Mouse (Mus musculus) cerebellum, adult 2 months (tissue): ENCODE data around the gene Tmem108. TPM values are rescaled to one million over a fixed set of nuclear protein-coding genes. Genes with fewer than 3 reads are reported as not detected.

Source experiments
- DNase-seq, 2 experiments: peaks; one replicate each; pipeline ENCODE4 v3.0.0; 2021
- H3K27ac ChIP-seq: fragments of 200-500 bp; 2 replicates; pipeline ENCODE4 v1.5.1; 2012; ENCODE audit warnings: low read length, control low read depth, inconsistent platforms; ENCODE audit not compliant: insufficient read depth
- H3K27me3 ChIP-seq: fragments of 200-500 bp; 2 replicates; pipeline ENCODE4 v1.6.1; 2012; ENCODE audit warnings: inconsistent platforms, mild to moderate bottlenecking, low read length, moderate library complexity; ENCODE audit not compliant: control insufficient read depth, insufficient read depth
- H3K4me1 ChIP-seq: fragments of 200-500 bp; 2 replicates; pipeline ENCODE4 v1.6.1; 2011; ENCODE audit warnings: low read length; ENCODE audit not compliant: control insufficient read depth, insufficient read depth
- H3K4me3 ChIP-seq: fragments of 200-500 bp; replicated peaks from 2 replicates; pipeline ENCODE3; 2011; ENCODE audit warnings: mild to moderate bottlenecking, low read depth, low read length, control low read depth; ENCODE audit not compliant: insufficient read depth
- CTCF ChIP-seq: fragments of 200-500 bp; IDR thresholded peaks from 2 replicates; pipeline ENCODE4 v1.5.1; 2011; ENCODE audit warnings: low read depth, mild to moderate bottlenecking, control low read depth, low read length, moderate library complexity, borderline replicate concordance; ENCODE audit not compliant: insufficient read depth
- POLR2A ChIP-seq: fragments of 200-500 bp; IDR thresholded peaks from 2 replicates; pipeline ENCODE4 v1.6.1; 2011; ENCODE audit warnings: low read length, control low read depth, borderline replicate concordance; ENCODE audit not compliant: insufficient read depth
- WGBS: fragments of 180-500 bp; shearing (Covaris S2); methylation state at CpG from one replicate; pipeline ENCODE4 v1.1.7; 2018; 5-methylcytosine and 5-hydroxymethylcytosine counted together
- polyA plus RNA-seq: library from polyadenylated mRNA; depleted of rRNA; stranded (reverse); fragments of >200 nt; gene quantifications from 2 replicates; pipeline ENCODE4 v1.2.3, GENCODE M21; 2012

The Tmem108 gene
- polyA plus RNA-seq, 1 experiment = 32.3 TPM

DNA sequence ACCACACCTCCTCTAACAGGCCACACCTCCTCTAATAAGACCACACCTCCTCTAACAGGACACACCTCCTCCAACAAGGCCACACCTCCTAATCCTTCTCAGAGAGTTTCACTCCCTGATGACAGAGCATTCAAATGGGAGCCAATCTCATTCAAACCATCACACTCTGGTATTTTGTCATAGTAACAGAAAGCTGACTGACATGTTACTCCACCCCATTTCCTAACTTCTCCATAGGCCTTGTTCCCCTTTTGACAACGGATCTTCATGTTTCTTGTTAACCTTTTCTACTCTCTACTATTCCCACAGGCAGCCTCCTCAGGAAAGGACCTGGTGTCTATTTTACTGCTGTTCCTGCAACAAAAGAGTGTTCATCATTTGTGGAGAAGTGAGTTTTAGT is 199.6 kb downstream of the Tmem108 start:
- WGBS = 95% methylated on average over 1 of the region's 1 CpGs
- H3K4me1 ChIP-seq = peaks cover 35% of the 10 kb centered on the region
- DNase-seq = no peak
- H3K27me3 ChIP-seq = no peaks in the 10 kb centered on the region
- no peak overlapping the region for H3K27ac ChIP-seq
- TF ChIP-seq CTCF = no peak
- no peak for TF ChIP-seq POLR2A
- H3K4me3 ChIP-seq = no peak overlapping the region

DNA sequence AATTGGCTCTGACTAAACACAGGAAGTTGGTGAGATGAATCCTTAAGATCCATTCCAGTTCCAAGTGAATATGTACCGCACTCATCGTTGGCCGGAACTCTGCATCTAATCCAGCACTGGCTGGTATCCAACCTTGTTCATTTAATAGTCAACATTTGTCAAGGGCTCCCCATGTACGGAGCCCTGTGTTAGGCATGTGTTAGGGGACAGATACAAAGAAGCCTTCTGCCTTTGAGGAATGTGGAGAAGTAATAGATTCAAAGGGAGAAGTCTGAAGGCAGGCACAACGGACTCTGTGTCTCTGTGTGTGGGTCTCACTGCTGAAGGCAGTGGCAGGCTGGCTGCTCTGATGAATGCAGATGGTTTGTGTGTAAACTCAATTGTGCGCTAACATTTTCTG is 202.9 kb downstream of the Tmem108 start:
- Histone ChIP-seq H3K4me3 (no peak overlapping the region), H3K27me3 (no peaks in the 10 kb centered on the region), H3K27ac (peak overlapping the region; percentile 88), H3K4me1 (peaks cover 29% of the 10 kb centered on the region)
- 22% methylated on average over 6 of the region's 6 CpGs for WGBS
- DNase-seq = peak in 1 of 2 experiments; percentile 63
- TF ChIP-seq CTCF = no peak
- no peak for TF ChIP-seq POLR2A

DNA sequence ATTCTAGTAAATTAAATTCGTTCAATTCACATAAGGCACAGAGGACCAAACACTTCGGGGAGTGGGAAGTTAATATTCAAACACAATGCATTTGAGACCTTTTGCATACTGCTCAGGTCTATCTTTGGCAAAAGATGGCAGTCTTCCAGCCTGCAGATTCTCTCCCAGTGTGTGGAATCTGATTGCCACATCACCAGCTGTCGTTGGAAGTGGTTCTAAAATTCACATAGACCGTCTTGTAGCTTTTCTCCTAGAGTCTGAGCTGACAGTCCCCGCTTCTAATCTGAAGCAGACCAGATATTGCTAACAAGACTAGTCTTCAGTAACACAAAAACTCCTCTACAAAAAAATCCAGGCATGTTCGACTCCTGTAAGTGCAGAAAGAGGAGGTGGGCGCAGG is 203.4 kb downstream of the Tmem108 start:
- Histone ChIP-seq H3K4me1 (peaks cover 31% of the 10 kb centered on the region), H3K27ac (peak overlapping the region; percentile 88)

DNA sequence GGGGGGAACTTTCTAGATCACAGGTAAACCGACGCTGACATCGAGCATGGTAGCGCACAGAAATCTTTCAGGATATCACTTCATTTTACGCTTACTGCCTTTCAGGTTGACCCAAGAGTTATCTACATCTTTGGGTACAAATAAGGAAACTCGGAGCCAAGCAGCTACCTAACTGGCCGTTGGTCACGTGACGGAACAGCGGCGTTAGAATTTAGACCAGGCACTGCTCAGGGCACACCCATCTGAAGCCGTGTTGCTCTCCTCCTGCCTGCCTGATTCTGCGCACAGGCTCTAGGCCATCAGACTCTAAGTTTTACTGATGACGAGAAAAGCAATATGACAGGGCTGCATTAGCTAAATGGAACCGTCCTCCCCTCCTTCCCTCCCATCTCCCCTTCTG is 204.6 kb downstream of the Tmem108 start:
- Histone ChIP-seq H3K27me3 (no peaks in the 10 kb centered on the region), H3K27ac (0 out of 2 replicates have a peak overlapping the region, but pooled peaks have one; percentile 67), H3K4me3 (no peak overlapping the region), H3K4me1 (peaks cover 42% of the 10 kb centered on the region)
- WGBS = 90% methylated on average over 15 of the region's 15 CpGs
- DNase-seq = no peak
- TF ChIP-seq POLR2A = no peak
- no peak for TF ChIP-seq CTCF

More for the DNA sequence above, 203.4 kb downstream of the Tmem108 start:
- 23% methylated on average over 7 of the region's 7 CpGs for WGBS
- TF ChIP-seq CTCF (no peak), POLR2A (no peak)
- no peak overlapping the region for H3K4me3 ChIP-seq
- no peaks in the 10 kb centered on the region for H3K27me3 ChIP-seq
- DNase-seq = peak in 1 of 2 experiments; percentile 76

DNA sequence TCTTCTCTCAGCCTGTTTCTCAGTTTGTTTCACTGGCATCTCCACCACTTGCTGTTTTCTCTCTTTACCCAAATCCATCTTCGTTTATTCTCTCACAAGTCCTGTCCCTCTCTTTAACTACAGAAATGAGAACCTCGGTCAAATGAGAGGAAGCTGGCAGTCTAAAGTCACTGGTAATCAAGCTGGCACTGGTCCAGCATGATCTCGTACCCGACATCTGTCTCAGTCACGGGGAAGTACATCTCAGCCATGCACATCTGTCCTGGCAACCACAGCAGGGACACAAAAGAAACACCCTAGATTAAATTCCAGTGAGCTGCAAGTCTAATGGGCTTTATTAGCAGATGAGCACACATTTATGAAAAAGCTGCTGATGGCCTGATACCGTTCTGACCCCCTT is 206.3 kb downstream of the Tmem108 start:
- Histone ChIP-seq H3K4me1 (peaks cover 59% of the 10 kb centered on the region), H3K27me3 (no peaks in the 10 kb centered on the region), H3K27ac (peak overlapping the region; percentile 51), H3K4me3 (no peak overlapping the region)
- 32% methylated on average over 6 of the region's 6 CpGs for WGBS
- DNase-seq = no peak
- TF ChIP-seq CTCF (no peak), POLR2A (no peak)

DNA sequence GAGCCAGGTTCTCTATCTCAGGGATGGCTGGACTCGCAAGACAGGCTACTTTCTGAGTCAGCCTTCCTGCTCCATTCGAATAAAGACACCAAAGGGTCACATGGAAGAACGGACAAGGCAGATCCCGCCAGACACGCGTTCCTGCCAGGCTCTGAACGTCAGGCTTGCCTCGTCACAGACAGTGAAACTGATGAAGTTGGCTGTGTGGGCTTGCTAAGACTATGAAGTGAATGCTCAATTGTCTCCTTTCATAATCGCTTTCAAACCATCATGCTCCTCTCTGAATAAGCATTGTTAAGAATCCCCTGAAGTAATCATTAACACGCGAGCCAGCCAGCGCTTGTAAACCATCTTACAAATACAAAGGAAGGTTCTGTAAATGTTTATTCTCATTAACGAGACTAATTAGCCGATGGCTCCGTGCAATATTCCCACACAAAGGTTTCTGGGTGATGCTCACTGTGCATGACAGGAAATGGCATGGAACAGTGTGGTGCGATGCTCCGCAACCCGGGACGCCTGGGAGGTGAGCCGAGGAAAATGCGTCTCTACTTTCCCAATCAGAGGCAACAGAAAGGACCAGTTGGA is 210.9 kb downstream of the Tmem108 start:
- Histone ChIP-seq H3K4me3 (no peak overlapping the region), H3K27me3 (no peaks in the 10 kb centered on the region), H3K27ac (peak overlapping the region; percentile 91), H3K4me1 (peaks cover 63% of the 10 kb centered on the region)
- DNase-seq = peak in 1 of 2 experiments; percentile 59
- TF ChIP-seq CTCF (no peak), POLR2A (no peak)
- 16% methylated on average over 21 of the region's 21 CpGs for WGBS

DNA sequence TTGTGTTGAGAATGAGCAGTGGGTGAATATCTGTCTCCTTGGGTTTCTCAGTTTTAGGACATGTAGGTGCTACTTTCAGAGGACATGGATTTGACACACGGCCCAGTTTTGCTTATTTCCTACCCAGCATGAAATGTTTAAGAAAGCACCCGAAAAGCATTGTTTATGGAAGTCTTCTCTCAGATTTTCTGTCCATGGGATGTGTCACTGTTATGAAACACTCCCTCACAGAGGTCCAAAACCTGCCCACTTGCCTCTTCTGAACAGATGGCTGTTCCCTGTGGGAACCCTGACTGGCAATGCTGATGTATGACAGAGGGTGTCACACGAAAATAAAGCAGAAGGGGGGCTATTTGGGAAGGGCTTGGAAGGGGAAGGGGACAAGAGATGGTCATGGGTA is 212.5 kb downstream of the Tmem108 start:
- Histone ChIP-seq H3K27ac (peak overlapping the region; percentile 90; the same call in 1 of the 2 replicates), H3K4me3 (no peak overlapping the region), H3K27me3 (no peaks in the 10 kb centered on the region), H3K4me1 (peaks cover 65% of the 10 kb centered on the region)
- 8% methylated on average over 3 of the region's 3 CpGs for WGBS
- TF ChIP-seq POLR2A = peak; percentile 26; the same call in 1 of the 2 replicates
- TF ChIP-seq CTCF = no peak
- DNase-seq = peak; percentile 82 to 95

DNA sequence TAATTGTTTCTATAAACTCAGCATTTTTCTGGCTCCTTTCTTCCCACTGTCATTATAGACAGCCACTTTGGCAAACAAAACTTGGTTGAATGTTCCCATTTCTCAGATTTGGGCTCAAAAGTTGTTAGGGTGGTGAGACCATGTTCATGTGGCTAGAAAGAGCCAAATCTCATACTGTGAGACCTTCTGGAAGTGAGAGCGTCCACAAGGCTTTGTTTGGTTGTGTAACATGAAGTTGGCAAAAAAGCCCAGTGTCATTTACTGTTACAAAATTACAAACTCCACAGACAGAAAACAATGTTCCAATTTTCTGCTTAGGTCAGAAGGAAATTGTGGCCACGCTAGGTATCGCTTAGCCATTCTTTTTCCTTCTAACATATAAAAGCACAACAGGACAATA is 213.0 kb downstream of the Tmem108 start:
- peak in 1 of 2 experiments; percentile 92 for DNase-seq
- Histone ChIP-seq H3K4me1 (peaks cover 69% of the 10 kb centered on the region), H3K27me3 (no peaks in the 10 kb centered on the region), H3K27ac (peak overlapping the region; percentile 90; the same call in 1 of the 2 replicates), H3K4me3 (no peak overlapping the region)
- no peak for TF ChIP-seq POLR2A
- TF ChIP-seq CTCF = no peak
- WGBS = 13% methylated on average over 3 of the region's 3 CpGs
